Mouse (Mus musculus) midbrain, embryonic 13.5 days (tissue): Measurements from ENCODE around the gene Rad54l2. TPM values are rescaled to one million over a fixed set of nuclear protein-coding genes. Genes with fewer than 3 reads are reported as not detected.
A peak's percentile ranks its signal among the peaks of the same experiment; 100 is the strongest.

ENCODE experiments used
- ATAC-seq: fragments of 200-750 bp; cut with Nextera tagmentation; 2 replicates; pipeline ENCODE4 v1.8.0; 2017; ENCODE audit warnings: mild to moderate bottlenecking, moderate TSS enrichment, moderate library complexity
- H3K27ac ChIP-seq: fragments of 300-500 bp; sonication (generic); 2 replicates; pipeline ENCODE4 v1.5.1; 2015; ENCODE audit warnings: inconsistent platforms, mild to moderate bottlenecking, moderate library complexity
- H3K27me3 ChIP-seq: fragments of 300-500 bp; sonication (generic); 2 replicates; pipeline ENCODE4 v1.6.1; 2015; ENCODE audit warnings: mild to moderate bottlenecking, inconsistent platforms
- H3K36me3 ChIP-seq: fragments of 300-500 bp; sonication (generic); 2 replicates; pipeline ENCODE4 v1.6.1; 2015; ENCODE audit warnings: mild to moderate bottlenecking, inconsistent platforms
- H3K4me1 ChIP-seq: fragments of 300-500 bp; sonication (generic); replicated peaks from 2 replicates; pipeline ENCODE4 v1.6.1; 2015; ENCODE audit warnings: inconsistent platforms
- H3K4me2 ChIP-seq: fragments of 300-500 bp; sonication (generic); replicated peaks from 2 replicates; pipeline ENCODE4 v1.6.1; 2015; ENCODE audit warnings: moderate library complexity, mild to moderate bottlenecking, inconsistent platforms
- H3K4me3 ChIP-seq: fragments of 300-500 bp; sonication (generic); replicated peaks from 2 replicates; pipeline ENCODE4 v1.5.1; 2015; ENCODE audit warnings: mild to moderate bottlenecking, inconsistent platforms
- H3K9ac ChIP-seq: fragments of 300-500 bp; sonication (generic); replicated peaks from 2 replicates; pipeline ENCODE4 v1.6.1; 2015; ENCODE audit warnings: mild to moderate bottlenecking, inconsistent platforms
- H3K9me3 ChIP-seq: fragments of 300-500 bp; sonication (generic); 2 replicates; pipeline ENCODE4 v1.6.1; 2016; ENCODE audit warnings: mild to moderate bottlenecking, inconsistent platforms
- WGBS: fragments of 180-500 bp; shearing (Covaris S2); methylation state at CpG from one replicate; pipeline ENCODE4 v1.1.7; 2015; 5-methylcytosine and 5-hydroxymethylcytosine counted together
- polyA plus RNA-seq: library from polyadenylated mRNA; unstranded; fragments of >200 nt; fragmentation: Nextera tagmentation; extraction: Ambion mirVana; gene quantifications from 2 replicates; pipeline ENCODE4 v1.2.1, GENCODE M21; 2015

The Rad54l2 gene
- polyA plus RNA-seq, 1 experiment from 2014 or later = 10.5 TPM

DNA sequence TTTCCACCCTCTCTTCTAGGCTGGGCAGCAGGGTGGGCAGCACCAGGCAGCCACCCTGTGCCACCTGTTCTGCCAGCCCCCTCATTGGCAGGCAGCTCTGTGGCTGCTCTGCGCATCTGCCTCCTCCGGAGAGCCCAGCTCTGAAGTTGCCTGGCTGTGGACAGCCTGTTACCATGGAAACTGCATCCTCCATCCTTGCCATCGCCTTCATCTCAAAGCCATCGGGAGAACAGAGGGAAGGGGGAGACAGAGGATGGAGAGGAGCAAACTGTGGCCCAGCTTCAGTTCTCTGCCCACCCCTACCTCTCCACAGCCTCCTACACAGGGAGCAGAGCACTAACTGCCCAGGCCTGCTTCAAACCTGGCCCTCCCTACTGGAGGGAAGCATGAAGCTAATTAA, 124.6 kb downstream of the Rad54l2 start:
- H3K9ac ChIP-seq = no peak overlapping the region
- H3K9me3 ChIP-seq = no peaks in the 10 kb centered on the region
- no peaks in the 10 kb centered on the region for H3K27me3 ChIP-seq
- H3K36me3 ChIP-seq = peaks cover 43% of the 10 kb centered on the region
- no peak overlapping the region for H3K4me2 ChIP-seq
- ATAC-seq = peak; percentile 91
- H3K4me1 ChIP-seq = peaks cover 35% of the 10 kb centered on the region
- H3K27ac ChIP-seq = peak overlapping the region; percentile 91
- 15% methylated on average over 4 of the region's 4 CpGs for WGBS
- H3K4me3 ChIP-seq = no peak overlapping the region

DNA sequence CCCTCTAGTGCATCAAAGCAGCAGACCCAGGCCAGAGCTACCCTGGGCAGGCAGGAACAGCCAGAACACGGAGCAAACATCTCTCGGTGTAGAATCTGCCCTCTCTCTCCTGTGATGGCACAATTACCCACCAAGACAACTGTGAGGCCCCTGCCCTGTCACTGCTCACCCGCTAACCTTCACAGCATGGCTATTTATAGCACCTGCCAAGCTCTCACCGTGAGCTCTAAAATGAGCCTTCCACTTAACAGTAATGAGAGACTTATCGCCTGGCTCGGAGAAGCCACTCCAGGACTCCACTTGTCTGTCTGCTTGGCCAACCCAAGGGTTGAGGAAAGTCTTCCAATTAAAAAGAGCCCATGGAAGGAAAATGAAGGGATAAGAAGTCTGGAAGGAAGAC, 125.8 kb downstream of the Rad54l2 start:
- Histone ChIP-seq H3K27me3 (no peaks in the 10 kb centered on the region), H3K4me3 (no peak overlapping the region), H3K4me2 (no peak overlapping the region), H3K36me3 (peaks cover 40% of the 10 kb centered on the region), H3K4me1 (peaks cover 40% of the 10 kb centered on the region), H3K9me3 (no peaks in the 10 kb centered on the region), H3K9ac (no peak overlapping the region), H3K27ac (no peak overlapping the region)
- no peak for ATAC-seq
- 87% methylated on average over 6 of the region's 6 CpGs for WGBS

DNA sequence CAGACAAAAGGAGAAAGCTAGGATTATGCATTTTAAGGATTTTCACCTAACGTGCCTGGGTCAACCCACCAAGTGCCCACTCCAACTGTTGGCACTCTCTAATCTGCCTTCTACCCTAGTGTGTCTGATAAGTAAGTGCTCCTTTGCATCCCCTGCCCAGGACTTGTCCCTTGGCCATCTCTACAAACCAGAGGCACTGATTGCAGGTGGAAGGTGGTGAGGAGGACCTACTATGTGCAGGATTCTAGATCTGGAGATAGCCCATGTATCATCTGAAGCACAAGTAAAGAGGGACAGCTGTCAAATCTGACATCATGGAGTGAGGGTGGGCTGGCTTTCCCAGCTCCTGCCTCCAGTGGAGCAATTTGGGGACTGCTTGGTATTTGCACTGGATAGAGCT, 129.1 kb downstream of the Rad54l2 start:
- ATAC-seq = no peak
- H3K4me1 ChIP-seq = peaks cover 49% of the 10 kb centered on the region
- WGBS = 45% methylated on average over 1 of the region's 1 CpGs
- no peak overlapping the region for H3K4me3 ChIP-seq
- no peak overlapping the region for H3K4me2 ChIP-seq
- peaks cover 5% of the 10 kb centered on the region for H3K27me3 ChIP-seq
- peaks cover 40% of the 10 kb centered on the region for H3K36me3 ChIP-seq
- H3K9ac ChIP-seq = no peak overlapping the region
- H3K27ac ChIP-seq = no peak overlapping the region
- no peaks in the 10 kb centered on the region for H3K9me3 ChIP-seq

DNA sequence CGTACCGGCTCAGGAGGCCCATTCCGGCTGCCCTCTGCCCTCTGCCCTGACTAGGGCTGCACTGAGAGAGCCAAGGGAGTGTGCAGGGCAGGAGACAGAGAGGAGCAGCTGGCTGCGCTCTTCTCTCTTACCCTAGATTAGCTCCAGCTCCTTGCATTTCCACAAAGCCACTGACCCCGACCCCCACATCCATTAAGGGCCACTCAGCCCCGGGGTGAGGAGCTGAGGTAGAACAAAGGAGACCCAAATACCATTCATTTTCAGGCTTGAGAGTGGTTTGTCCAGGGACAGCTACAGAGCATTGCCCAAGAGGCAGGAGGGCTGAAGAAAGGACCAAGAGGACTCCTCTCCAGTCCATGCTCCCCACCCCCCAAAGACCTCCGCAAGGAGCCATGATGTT, 129.6 kb downstream of the Rad54l2 start:
- Histone ChIP-seq H3K27me3 (peaks cover 10% of the 10 kb centered on the region), H3K4me2 (no peak overlapping the region), H3K27ac (no peak overlapping the region), H3K36me3 (peaks cover 40% of the 10 kb centered on the region), H3K9me3 (no peaks in the 10 kb centered on the region), H3K4me3 (no peak overlapping the region), H3K4me1 (peaks cover 47% of the 10 kb centered on the region), H3K9ac (no peak overlapping the region)
- WGBS = 20% methylated on average over 7 of the region's 7 CpGs
- ATAC-seq = no peak

DNA sequence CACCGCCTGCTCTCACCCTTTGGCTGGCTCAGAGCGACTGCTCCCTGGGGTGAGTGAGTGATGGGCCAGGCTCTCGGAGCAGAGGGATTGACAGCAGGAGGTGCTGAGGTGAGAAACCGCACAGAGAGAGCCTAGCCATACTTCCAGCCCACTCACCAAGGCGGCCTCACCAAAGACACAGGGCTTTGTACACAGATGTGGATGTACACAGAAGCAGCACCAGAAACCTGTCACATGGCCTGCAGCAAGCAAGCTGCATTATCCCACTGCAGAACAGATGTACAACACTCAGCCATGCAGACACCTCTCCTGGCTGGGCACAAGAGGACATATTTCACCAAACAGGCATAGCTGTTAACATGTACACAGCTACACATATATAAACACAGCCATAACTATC, 131.4 kb downstream of the Rad54l2 start:
- Histone ChIP-seq H3K36me3 (peaks cover 37% of the 10 kb centered on the region), H3K4me3 (no peak overlapping the region), H3K27ac (peak overlapping the region; percentile 14; the same call in 1 of the 2 replicates), H3K9me3 (no peaks in the 10 kb centered on the region), H3K4me2 (no peak overlapping the region), H3K4me1 (peaks cover 43% of the 10 kb centered on the region), H3K9ac (no peak overlapping the region), H3K27me3 (peaks cover 17% of the 10 kb centered on the region)
- 39% methylated on average over 5 of the region's 5 CpGs for WGBS
- no peak for ATAC-seq

DNA sequence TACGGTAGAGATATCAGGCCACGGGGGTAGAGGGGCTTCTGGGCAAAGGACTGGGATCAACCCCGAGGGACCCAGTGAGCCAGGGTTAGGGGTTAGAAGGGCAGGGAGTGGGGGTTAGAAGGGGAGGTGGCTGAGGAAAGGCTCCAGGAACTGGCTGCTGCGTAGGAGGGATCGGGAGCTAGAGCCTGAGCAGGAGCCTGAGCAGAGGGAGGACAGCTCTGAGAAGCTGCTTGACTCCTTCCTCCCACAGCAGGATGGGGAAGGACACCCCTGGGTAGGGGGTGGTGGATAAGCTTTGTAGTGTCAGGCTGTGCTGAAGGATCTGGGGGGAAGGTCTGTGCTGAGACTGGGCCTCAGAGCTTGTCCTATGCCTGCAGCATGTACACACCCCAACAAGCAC, 132.2 kb downstream of the Rad54l2 start:
- H3K4me2 ChIP-seq = no peak overlapping the region
- H3K4me3 ChIP-seq = no peak overlapping the region
- peak; percentile 9; the same call in 1 of the 2 replicates for ATAC-seq
- peaks cover 29% of the 10 kb centered on the region for H3K36me3 ChIP-seq
- H3K27me3 ChIP-seq = peaks cover 17% of the 10 kb centered on the region
- peaks cover 43% of the 10 kb centered on the region for H3K4me1 ChIP-seq
- 22% methylated on average over 5 of the region's 5 CpGs for WGBS
- no peaks in the 10 kb centered on the region for H3K9me3 ChIP-seq
- peak overlapping the region; percentile 35; the same call in 1 of the 2 replicates for H3K27ac ChIP-seq
- H3K9ac ChIP-seq = 0 out of 2 replicates have a peak overlapping the region, but pooled peaks have one; percentile 51

DNA sequence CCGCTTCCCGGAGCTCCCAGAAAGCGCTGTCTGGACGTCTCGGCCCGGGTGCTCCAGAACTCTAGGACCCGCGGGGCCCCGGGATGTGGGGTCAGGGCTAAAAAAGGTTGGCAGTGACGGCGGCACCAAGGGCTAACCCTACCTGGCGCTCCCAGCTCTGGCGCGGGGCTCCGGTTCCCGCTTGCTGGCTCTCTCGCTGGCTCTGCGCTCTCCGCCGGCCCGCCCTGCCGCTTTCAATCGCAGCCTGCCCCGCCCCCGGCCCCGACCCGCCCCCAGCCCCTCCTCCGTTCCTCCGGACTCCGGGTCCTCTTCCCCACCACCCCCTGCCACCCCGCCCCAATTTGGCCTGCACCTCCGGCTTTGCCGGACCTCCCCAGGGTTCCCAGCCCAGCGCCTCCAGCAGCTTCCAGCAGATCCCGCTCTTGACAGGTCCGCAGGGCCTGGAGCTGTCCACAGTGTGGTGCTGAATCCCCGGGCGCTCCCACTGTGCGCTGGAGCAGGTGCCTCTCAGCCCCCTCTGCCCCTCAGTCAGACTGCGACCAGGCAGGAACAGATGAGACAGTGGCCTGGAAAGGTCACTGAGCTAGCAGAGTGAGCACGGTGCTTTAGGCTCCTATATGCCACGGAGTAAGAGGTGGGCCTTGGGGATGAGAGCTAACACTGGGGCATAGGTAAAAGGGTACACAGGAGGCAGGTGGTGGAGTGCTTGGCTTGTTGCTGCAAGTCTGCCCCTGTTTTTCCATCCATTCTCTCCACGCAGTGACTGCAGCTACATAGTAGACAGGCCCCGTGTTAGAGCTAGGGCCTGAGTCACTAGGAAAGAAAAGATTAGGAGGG, 132.9 kb downstream of the Rad54l2 start, which contains the start of gene Grm2:
Gene Grm2, minus strand, starts transcription at position 199 of the 837 bp plus-strand sequence.
- Histone ChIP-seq H3K9me3 (no peaks in the 10 kb centered on the region), H3K9ac (peak within 1 kb of the TSS; percentile 77), H3K27me3 (peaks cover 17% of the 10 kb centered on the region), H3K4me2 (peak within 1 kb of the TSS; percentile 83), H3K4me3 (peak within 1 kb of the TSS; percentile 55), H3K4me1 (peaks cover 38% of the 10 kb centered on the region), H3K27ac (peak within 1 kb of the TSS; percentile 35), H3K36me3 (peaks cover 22% of the 10 kb centered on the region)
- ATAC-seq = peak; percentile 82
- WGBS = under 1% methylated on average over 39 of the region's 44 CpGs

DNA sequence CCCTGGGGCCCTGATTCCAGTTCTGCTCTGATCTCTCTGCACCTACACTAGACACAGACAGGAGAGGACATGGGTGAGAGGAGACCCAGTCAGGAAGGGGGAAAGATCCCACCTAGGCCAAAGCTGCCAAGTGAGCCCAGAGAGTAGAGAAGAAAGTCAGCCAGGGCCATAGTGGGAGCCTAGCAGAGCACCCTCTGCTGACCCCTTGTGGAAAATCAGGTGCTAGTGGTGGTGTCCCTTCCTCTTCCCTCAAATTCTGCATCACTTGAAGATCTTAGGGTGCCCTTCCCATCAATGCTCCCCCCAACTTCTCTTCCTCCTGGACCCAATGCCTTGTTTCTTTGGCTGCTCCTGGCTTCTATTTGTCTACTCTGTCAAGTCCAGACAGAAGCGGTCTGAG, 136.3 kb downstream of the Rad54l2 start:
- 86% methylated on average over 1 of the region's 1 CpGs for WGBS
- Histone ChIP-seq H3K4me1 (peaks cover 32% of the 10 kb centered on the region), H3K9me3 (no peaks in the 10 kb centered on the region), H3K36me3 (0 out of 2 replicates have a peak, but pooled peaks cover 9% of the 10 kb centered on the region), H3K9ac (no peak overlapping the region), H3K4me3 (no peak overlapping the region), H3K27ac (no peak overlapping the region), H3K27me3 (peaks cover 17% of the 10 kb centered on the region), H3K4me2 (no peak overlapping the region; the same call in 1 of the 2 replicates)
- ATAC-seq = no peak

DNA sequence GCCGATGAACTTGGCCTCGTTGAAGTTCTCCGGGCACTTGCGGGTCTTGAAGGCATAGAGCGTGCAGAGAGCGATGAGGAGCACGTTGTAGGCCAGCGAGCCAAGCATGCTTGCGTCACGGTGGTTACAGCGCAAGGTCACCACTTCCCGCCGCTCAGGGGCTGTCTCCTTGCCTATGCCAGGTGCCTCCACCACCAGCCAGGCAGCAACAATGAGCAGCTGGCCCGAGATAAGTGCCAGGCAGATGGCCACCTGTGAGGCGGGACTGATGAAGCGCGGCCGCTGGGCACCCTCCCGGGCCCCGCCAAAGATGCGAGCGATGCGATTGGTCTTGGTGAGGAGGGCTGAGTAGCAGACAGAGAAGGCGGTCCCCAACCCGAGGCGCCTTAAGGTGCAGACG, 141.8 kb downstream of the Rad54l2 start:
- 76% methylated on average over 27 of the region's 27 CpGs for WGBS

DNA sequence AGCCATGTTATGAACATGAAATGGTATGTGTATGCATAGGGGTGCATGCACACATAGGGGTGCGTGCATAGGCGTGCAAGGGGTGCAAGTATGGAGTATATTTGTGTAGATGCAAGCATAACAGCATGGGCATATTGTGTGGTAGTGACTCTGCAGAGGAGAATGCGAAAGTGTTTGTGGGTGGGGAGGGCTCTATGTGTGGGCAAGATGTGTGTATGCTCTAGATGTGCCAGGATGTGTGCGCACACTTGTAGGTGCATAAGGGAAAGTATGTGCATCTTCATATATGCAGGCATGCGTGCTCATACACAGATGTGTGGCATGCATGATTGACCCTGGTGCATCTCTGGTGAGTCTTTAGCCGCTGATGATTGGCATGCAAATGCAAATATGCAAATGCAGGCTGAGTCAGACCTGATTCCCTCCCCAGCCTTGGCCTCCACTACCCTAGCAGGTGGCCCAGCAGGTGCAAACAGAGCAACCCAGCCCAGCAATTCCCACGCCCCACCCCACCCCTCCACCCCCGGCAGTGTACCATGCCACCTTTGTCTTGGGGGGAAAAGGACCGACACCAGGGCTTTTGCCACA, 143.2 kb downstream of the Rad54l2 start:
- no peak overlapping the region for H3K4me2 ChIP-seq
- no peak for ATAC-seq
- no peaks in the 10 kb centered on the region for H3K9me3 ChIP-seq
- no peak overlapping the region for H3K9ac ChIP-seq
- H3K4me3 ChIP-seq = no peak overlapping the region
- H3K27ac ChIP-seq = no peak overlapping the region
- H3K4me1 ChIP-seq = no peaks in the 10 kb centered on the region
- H3K27me3 ChIP-seq = no peaks in the 10 kb centered on the region
- H3K36me3 ChIP-seq = 0 out of 2 replicates have a peak, but pooled peaks cover 8% of the 10 kb centered on the region
- 81% methylated on average over 9 of the region's 9 CpGs for WGBS

More for the DNA sequence above, 141.8 kb downstream of the Rad54l2 start:
- no peak overlapping the region for H3K9ac ChIP-seq
- H3K27ac ChIP-seq = no peak overlapping the region
- no peaks in the 10 kb centered on the region for H3K9me3 ChIP-seq
- no peaks in the 10 kb centered on the region for H3K4me1 ChIP-seq
- no peak for ATAC-seq
- no peak overlapping the region for H3K4me2 ChIP-seq
- H3K4me3 ChIP-seq = no peak overlapping the region
- no peaks in the 10 kb centered on the region for H3K27me3 ChIP-seq
- 0 out of 2 replicates have a peak, but pooled peaks cover 9% of the 10 kb centered on the region for H3K36me3 ChIP-seq

DNA sequence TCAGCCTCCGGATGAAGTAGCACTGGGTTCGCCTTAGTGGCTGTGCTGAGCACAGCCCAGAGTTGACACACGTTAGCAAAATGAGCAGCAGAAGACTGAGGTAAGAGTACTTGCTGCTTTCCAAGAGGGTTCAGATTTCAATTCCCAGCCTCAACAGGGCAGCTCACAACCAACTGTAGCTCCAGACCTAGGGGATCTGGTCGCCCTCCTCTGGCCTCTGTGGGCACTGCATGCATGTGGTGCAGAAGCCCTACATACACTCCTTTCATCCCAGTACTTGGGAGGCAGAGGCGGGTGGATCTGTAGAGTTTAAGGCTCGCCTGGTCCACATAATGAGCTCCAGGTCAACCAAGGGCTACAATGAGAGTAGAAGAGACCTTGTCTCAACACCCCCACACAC, 145.2 kb downstream of the Rad54l2 start:
- no peak for ATAC-seq
- Histone ChIP-seq H3K4me3 (no peak overlapping the region), H3K36me3 (no peaks in the 10 kb centered on the region), H3K27me3 (no peaks in the 10 kb centered on the region), H3K9ac (no peak overlapping the region), H3K4me2 (no peak overlapping the region), H3K4me1 (no peaks in the 10 kb centered on the region), H3K9me3 (no peaks in the 10 kb centered on the region), H3K27ac (no peak overlapping the region)
- 77% methylated on average over 6 of the region's 6 CpGs for WGBS

DNA sequence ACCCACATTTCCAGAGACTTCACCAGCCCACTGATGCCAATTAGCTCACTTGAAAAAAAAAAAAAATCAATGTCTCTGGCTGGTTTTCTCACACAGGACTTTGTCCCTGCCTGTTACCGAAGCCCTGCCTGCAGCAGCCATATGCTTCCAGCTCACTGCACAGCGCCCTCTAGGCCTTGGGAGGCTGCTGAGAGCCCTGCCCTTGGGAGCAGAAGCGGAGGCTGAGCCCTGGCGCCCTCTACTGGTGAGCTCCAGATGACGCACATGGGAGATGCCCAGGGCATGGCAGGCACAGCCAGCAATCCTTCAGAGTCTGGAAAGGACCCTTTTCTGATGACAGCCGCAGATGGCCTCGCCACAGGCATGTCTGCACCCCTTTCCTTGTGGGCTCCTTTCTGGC, 145.9 kb downstream of the Rad54l2 start:
- H3K9ac ChIP-seq = no peak overlapping the region
- ATAC-seq = 0 out of 2 replicates have a peak, but pooled peaks have one; percentile 43
- H3K27ac ChIP-seq = no peak overlapping the region

More for the DNA sequence above, 145.9 kb downstream of the Rad54l2 start:
- Histone ChIP-seq H3K4me3 (no peak overlapping the region), H3K27me3 (no peaks in the 10 kb centered on the region), H3K4me2 (no peak overlapping the region), H3K9me3 (no peaks in the 10 kb centered on the region), H3K36me3 (no peaks in the 10 kb centered on the region), H3K4me1 (no peaks in the 10 kb centered on the region)
- WGBS = 32% methylated on average over 7 of the region's 7 CpGs
